ENCODE assay signal across 9 mouse cellular contexts in the genomic region with DNA sequence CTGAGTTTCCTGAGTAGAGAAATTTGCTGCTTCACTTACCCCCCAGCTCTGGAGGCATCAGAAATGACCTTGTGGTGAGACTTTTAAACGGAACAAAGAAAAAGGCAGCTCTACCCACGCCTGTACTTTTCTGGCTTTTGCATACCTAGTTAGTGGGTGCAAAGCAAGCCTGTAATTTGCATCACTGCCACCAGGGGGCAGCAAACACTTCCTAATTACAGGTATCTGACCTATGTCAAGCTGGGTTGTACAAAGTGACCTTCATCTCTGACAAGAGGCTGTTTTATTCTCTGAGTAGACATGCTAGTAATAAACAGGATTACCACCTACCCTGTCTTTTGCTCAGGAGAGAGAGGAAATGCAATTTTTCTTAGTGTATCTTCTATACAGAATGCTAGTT.
DNase-seq lines count a peak whose midpoint lies in the region; ATAC-seq and TF ChIP-seq lines count a peak whose summit lies in the region.
"Had no signal": no experiment of that assay in that cellular context is flagged by ENCODE, and none has a peak within 500 bp of the region (broad histone marks: within the 10 kb centered on the region; RNA-seq: fewer than 3 reads in every experiment).

No protein-coding gene starts in this region.

- H3K4me3 ChIP-seq in kidney, postnatal 0 days (replicated peaks; ENCODE audit: low read depth, low read length): no peak overlapping the region
- no peak overlapping the region for H3K4me3 ChIP-seq in liver, embryonic 14.5 days (ENCODE audit: insufficient read depth in 1 of 2, low read depth in 2 of 2, low read length in 2 of 2)
- H3K4me3 ChIP-seq: heart, embryonic 15.5 days had no signal

- H3K9ac ChIP-seq in kidney, postnatal 0 days (ENCODE audit: low read depth, low read length): no peak overlapping the region
- no peak overlapping the region for H3K9ac ChIP-seq in liver, embryonic 14.5 days (replicated peaks)
- H3K9ac ChIP-seq: heart, embryonic 15.5 days had no signal

- no peak for ATAC-seq in kidney, postnatal 0 days (replicated peaks; ENCODE audit: low FRiP score, low read depth)
- peak; percentile 32; the same call in 1 of the 2 replicates for ATAC-seq in liver, embryonic 14.5 days (ENCODE audit: insufficient read depth)

- TF ChIP-seq EP300 in liver, embryonic 14.5 days (IDR thresholded peaks at IDR 0.05; ENCODE audit: low read depth): no peak

- peak; percentile 87 for DNase-seq in 3T3-L1 (ENCODE audit: low read depth, low spot score)
- peak; percentile 85 for DNase-seq in CD4-positive, CD25-positive, alpha-beta regulatory T cell, adult 2 months (ENCODE audit: low read depth, low spot score)
- peak; percentile 77 for DNase-seq in brain, adult 2 months (ENCODE audit: low read depth, low spot score)
- DNase-seq in forelimb bud, embryonic 11.5 days (ENCODE audit: low read depth, low spot score): peak; percentile 80
- DNase-seq in kidney, postnatal 0 days (ENCODE audit: low spot score): peak; percentile 66
- DNase-seq in liver, embryonic 14.5 days (ENCODE audit: low read depth in 3 of 3, low spot score in 3 of 3): peak; percentile 57 to 63 (median 61)
- peak; percentile 61 to 67 for DNase-seq in right cerebral cortex, adult 2 months (ENCODE audit: low spot score in 2 of 2)
- peak; percentile 37 to 72 for DNase-seq in urinary bladder, postnatal 4 days (ENCODE audit: low spot score in 2 of 2)

- peaks cover 69% of the 10 kb centered on the region for H3K36me3 ChIP-seq in kidney, postnatal 0 days (ENCODE audit: insufficient read depth, low read length)
- no peaks in the 10 kb centered on the region for H3K36me3 ChIP-seq in liver, embryonic 14.5 days (replicated peaks; ENCODE audit: control insufficient read depth, insufficient read depth, low read depth)

- H3K27me3 ChIP-seq in kidney, postnatal 0 days (ENCODE audit: insufficient read depth, low read length): no peaks in the 10 kb centered on the region
- no peaks in the 10 kb centered on the region for H3K27me3 ChIP-seq in liver, embryonic 14.5 days (ENCODE audit: control insufficient read depth, insufficient read depth, low read length)
- H3K27me3 ChIP-seq: heart, embryonic 15.5 days had no signal

- no peaks in the 10 kb centered on the region for H3K4me1 ChIP-seq in kidney, postnatal 0 days (replicated peaks; ENCODE audit: insufficient read depth, low read length)
- H3K4me1 ChIP-seq in liver, embryonic 14.5 days (replicated peaks; ENCODE audit: control insufficient read depth in 2 of 2, insufficient read depth in 2 of 2, low read length in 1 of 2): no peaks in the 10 kb centered on the region
- H3K4me1 ChIP-seq: heart, embryonic 15.5 days had no signal

- H3K27ac ChIP-seq in kidney, postnatal 0 days: no peak overlapping the region
- no peak overlapping the region for H3K27ac ChIP-seq in liver, embryonic 14.5 days
- H3K27ac ChIP-seq: heart, embryonic 15.5 days had no signal

- no peak overlapping the region for H3K4me2 ChIP-seq in kidney, postnatal 0 days (ENCODE audit: low read length)
- H3K4me2 ChIP-seq in liver, embryonic 14.5 days (ENCODE audit: low read depth): no peak overlapping the region
- H3K4me2 ChIP-seq: heart, embryonic 15.5 days had no signal

- H3K9me3 ChIP-seq in kidney, postnatal 0 days (replicated peaks; ENCODE audit: low read length): no peaks in the 10 kb centered on the region
- no peaks in the 10 kb centered on the region for H3K9me3 ChIP-seq in liver, embryonic 14.5 days (ENCODE audit: control insufficient read depth, low read length)
- H3K9me3 ChIP-seq: heart, embryonic 15.5 days had no signal

- TF ChIP-seq CTCF in kidney, postnatal 0 days (IDR thresholded peaks at IDR 0.05; ENCODE audit: low read depth): peak; percentile 87
- TF ChIP-seq CTCF in liver, embryonic 14.5 days (IDR thresholded peaks at IDR 0.05; ENCODE audit: low read depth): peak; percentile 89

- 84% methylated on average over 2 of the region's 2 CpGs for WGBS in kidney, postnatal 0 days
- 33% methylated on average over 2 of the region's 2 CpGs for WGBS in liver, embryonic 14.5 days (ENCODE audit: insufficient replicate concordance)
